Mouse (Mus musculus): Measurements from ENCODE around the gene Kbtbd4.

Gene Kbtbd4

GRCm38 (mm10) chr2:90953461-90953860, 48.9 kb downstream of the Kbtbd4 start:
- DNase-seq (ENCODE audit: inconsistent age in 2 of 2, low spot score in 1 of 2), result no peak

DNA sequence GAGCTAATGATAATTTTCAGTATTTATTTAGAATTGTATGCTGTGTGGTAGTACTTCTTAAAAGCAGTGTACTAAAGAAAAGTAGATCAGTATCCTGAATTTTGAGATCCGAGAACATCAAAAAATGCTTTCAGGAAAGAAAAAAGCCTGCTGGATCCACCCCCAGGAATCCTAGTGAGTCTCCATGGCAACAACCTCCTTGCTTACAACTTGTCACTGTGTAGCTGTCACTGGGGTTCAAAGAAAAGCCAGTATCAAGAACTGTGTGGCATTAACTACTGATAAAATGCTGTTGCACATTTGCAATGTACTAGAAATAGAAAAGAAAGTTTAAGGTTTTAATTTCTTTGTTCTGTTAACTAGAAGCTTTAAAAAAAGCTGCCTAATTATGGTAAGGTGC, 51.5 kb downstream of the Kbtbd4 start:
- DNase-seq (ENCODE audit: inconsistent age in 2 of 2, low spot score in 1 of 2), result no peak

DNA sequence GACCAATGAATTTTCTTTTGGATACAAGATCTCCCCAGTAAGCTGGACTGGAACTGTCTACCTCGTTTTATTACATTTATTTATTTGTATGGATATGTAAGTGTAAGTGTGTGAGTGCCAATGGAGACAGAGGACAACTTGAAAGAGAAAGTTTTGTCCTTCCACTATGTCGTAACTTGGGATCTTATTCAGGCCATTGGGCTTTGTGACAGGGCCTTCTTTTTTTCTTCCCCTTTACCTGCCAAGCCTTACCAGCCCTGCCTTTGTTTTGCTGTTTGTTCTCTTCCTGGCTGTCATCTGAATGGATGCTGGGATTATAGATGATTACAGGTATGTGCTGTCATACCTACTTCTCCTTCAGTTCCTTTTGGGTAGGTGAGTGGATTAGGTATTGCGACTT, 54.3 kb downstream of the Kbtbd4 start:
- DNase-seq (ENCODE audit: inconsistent age in 2 of 2, low spot score in 1 of 2), result no peak

DNA sequence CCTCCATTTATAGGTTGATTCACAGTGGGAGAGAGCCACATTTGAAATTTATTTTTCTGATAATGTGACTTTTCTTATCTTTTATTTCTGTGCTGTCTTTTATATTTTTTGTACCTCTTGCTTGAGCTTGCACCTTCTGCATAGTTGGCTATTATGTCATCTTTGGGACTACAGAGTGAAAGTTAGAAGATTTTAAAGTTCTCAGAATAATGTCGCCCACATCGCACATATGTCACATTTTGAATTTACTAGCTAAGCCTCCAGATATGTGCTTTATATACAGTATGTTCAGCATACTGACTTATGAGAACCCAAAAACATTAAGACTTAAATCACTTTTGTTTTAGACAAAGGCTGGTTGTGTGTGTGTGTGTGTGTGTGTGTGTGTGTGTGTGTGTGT, 55.5 kb downstream of the Kbtbd4 start:
- DNase-seq (ENCODE audit: inconsistent age in 2 of 2, low spot score in 1 of 2), result no peak

Data from adrenal gland, adult (tissue).